Mouse (Mus musculus): ENCODE measurements around the gene Adam12. TPM values are rescaled to one million over a fixed set of nuclear protein-coding genes. Genes with fewer than 3 reads are reported as not detected.

The Adam12 gene
- polyA plus RNA-seq, 1 experiment from 2014 or later: 7.0 TPM

- no peak overlapping the region for H3K4me2 ChIP-seq (replicated peaks; ENCODE audit: low read depth, low read length)
- no peak overlapping the region for H3K9ac ChIP-seq (ENCODE audit: low read depth, low read length)
- H3K4me3 ChIP-seq (ENCODE audit: low read length): no peak overlapping the region
- no peaks in the 10 kb centered on the region for H3K27me3 ChIP-seq (ENCODE audit: control insufficient read depth, insufficient read depth, low read length)
- no peaks in the 10 kb centered on the region for H3K4me1 ChIP-seq (ENCODE audit: control insufficient read depth, insufficient read depth, low read length)
- WGBS: 78% methylated on average over 5 of the region's 5 CpGs
- H3K9me3 ChIP-seq (ENCODE audit: control insufficient read depth, low read length): no peaks in the 10 kb centered on the region
- no peak overlapping the region for H3K27ac ChIP-seq (ENCODE audit: low read depth, low read length)
- no peak for ATAC-seq (ENCODE audit: low FRiP score, low TSS enrichment)
- H3K36me3 ChIP-seq (ENCODE audit: control insufficient read depth, insufficient read depth, low read length): no peaks in the 10 kb centered on the region
These were observed 359.2 kb downstream of the Adam12 start for GRCm38 (mm10) chr7:133872701-133873100.

DNA sequence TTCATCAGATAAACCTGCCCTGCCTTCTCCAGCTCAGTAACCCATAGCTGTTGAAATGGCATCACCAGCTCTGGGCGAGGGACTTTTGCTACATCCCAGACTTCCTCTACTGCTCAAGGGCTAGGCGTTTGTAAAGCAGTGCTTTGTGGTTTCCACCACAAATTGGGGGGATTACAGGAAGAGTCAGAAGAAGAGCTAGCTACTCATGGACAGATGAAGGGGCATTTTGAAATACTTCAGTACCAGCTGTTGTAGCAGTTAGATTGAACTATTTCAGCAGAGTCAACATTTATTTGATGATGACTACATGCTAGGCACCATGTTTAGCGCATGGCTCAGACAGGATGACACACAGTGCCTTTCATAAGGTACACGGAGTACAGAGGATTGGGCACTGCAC lies 361.7 kb downstream of the Adam12 start:
- ATAC-seq (ENCODE audit: low FRiP score, low TSS enrichment): no peak
- no peak overlapping the region for H3K4me3 ChIP-seq (ENCODE audit: low read length)
- H3K9ac ChIP-seq (ENCODE audit: low read depth, low read length): no peak overlapping the region
- H3K36me3 ChIP-seq (ENCODE audit: control insufficient read depth, insufficient read depth, low read length): no peaks in the 10 kb centered on the region
- no peaks in the 10 kb centered on the region for H3K27me3 ChIP-seq (ENCODE audit: control insufficient read depth, insufficient read depth, low read length)
- H3K9me3 ChIP-seq (ENCODE audit: control insufficient read depth, low read length): no peaks in the 10 kb centered on the region
- no peaks in the 10 kb centered on the region for H3K4me1 ChIP-seq (ENCODE audit: control insufficient read depth, insufficient read depth, low read length)
- H3K4me2 ChIP-seq (replicated peaks; ENCODE audit: low read depth, low read length): no peak overlapping the region
- WGBS: 87% methylated on average over 4 of the region's 4 CpGs
- H3K27ac ChIP-seq (ENCODE audit: low read depth, low read length): no peak overlapping the region

GRCm38 (mm10) chr7:133863684-133864083 lies 368.3 kb downstream of the Adam12 start:
- H3K9me3 ChIP-seq (ENCODE audit: control insufficient read depth, low read length): no peaks in the 10 kb centered on the region
- no peak overlapping the region for H3K27ac ChIP-seq (ENCODE audit: low read depth, low read length)
- H3K4me3 ChIP-seq (ENCODE audit: low read length): no peak overlapping the region
- no peak overlapping the region for H3K9ac ChIP-seq (ENCODE audit: low read depth, low read length)
- no peak overlapping the region for H3K4me2 ChIP-seq (replicated peaks; ENCODE audit: low read depth, low read length)
- no peaks in the 10 kb centered on the region for H3K4me1 ChIP-seq (ENCODE audit: control insufficient read depth, insufficient read depth, low read length)
- WGBS: 93% methylated on average over 4 of the region's 4 CpGs
- H3K36me3 ChIP-seq (ENCODE audit: control insufficient read depth, insufficient read depth, low read length): no peaks in the 10 kb centered on the region
- no peak for ATAC-seq (ENCODE audit: low FRiP score, low TSS enrichment)
- H3K27me3 ChIP-seq (ENCODE audit: control insufficient read depth, insufficient read depth, low read length): no peaks in the 10 kb centered on the region

- Histone ChIP-seq H3K27ac (ENCODE audit: low read depth, low read length) (no peak overlapping the region), H3K9ac (ENCODE audit: low read depth, low read length) (no peak overlapping the region), H3K36me3 (ENCODE audit: control insufficient read depth, insufficient read depth, low read length) (no peaks in the 10 kb centered on the region), H3K9me3 (ENCODE audit: control insufficient read depth, low read length) (no peaks in the 10 kb centered on the region), H3K4me2 (replicated peaks; ENCODE audit: low read depth, low read length) (no peak overlapping the region), H3K4me3 (ENCODE audit: low read length) (no peak overlapping the region), H3K4me1 (ENCODE audit: control insufficient read depth, insufficient read depth, low read length) (no peaks in the 10 kb centered on the region), H3K27me3 (ENCODE audit: control insufficient read depth, insufficient read depth, low read length) (no peaks in the 10 kb centered on the region)
- no peak for ATAC-seq (ENCODE audit: low FRiP score, low TSS enrichment)
- WGBS: 69% methylated on average over 3 of the region's 3 CpGs
These were observed 368.8 kb downstream of the Adam12 start for GRCm38 (mm10) chr7:133863151-133863550.

- Histone ChIP-seq H3K4me2 (replicated peaks; ENCODE audit: low read depth, low read length) (no peak overlapping the region), H3K36me3 (ENCODE audit: control insufficient read depth, insufficient read depth, low read length) (no peaks in the 10 kb centered on the region), H3K27ac (ENCODE audit: low read depth, low read length) (no peak overlapping the region), H3K9me3 (ENCODE audit: control insufficient read depth, low read length) (no peaks in the 10 kb centered on the region), H3K9ac (ENCODE audit: low read depth, low read length) (no peak overlapping the region), H3K27me3 (ENCODE audit: control insufficient read depth, insufficient read depth, low read length) (no peaks in the 10 kb centered on the region), H3K4me1 (ENCODE audit: control insufficient read depth, insufficient read depth, low read length) (no peaks in the 10 kb centered on the region), H3K4me3 (ENCODE audit: low read length) (no peak overlapping the region)
- ATAC-seq (ENCODE audit: low FRiP score, low TSS enrichment): no peak
- WGBS: 90% methylated on average over 5 of the region's 5 CpGs
These were observed 369.2 kb downstream of the Adam12 start for GRCm38 (mm10) chr7:133862723-133863122.

- H3K4me2 ChIP-seq (replicated peaks; ENCODE audit: low read depth, low read length): no peak overlapping the region
- no peak overlapping the region for H3K9ac ChIP-seq (ENCODE audit: low read depth, low read length)
- 98% methylated on average over 6 of the region's 6 CpGs for WGBS
These were observed 369.7 kb downstream of the Adam12 start for GRCm38 (mm10) chr7:133862233-133862632.

GRCm38 (mm10) chr7:133859548-133859947 lies 372.4 kb downstream of the Adam12 start:
- Histone ChIP-seq H3K27me3 (ENCODE audit: control insufficient read depth, insufficient read depth, low read length) (no peaks in the 10 kb centered on the region), H3K9me3 (ENCODE audit: control insufficient read depth, low read length) (no peaks in the 10 kb centered on the region), H3K4me1 (ENCODE audit: control insufficient read depth, insufficient read depth, low read length) (no peaks in the 10 kb centered on the region), H3K9ac (ENCODE audit: low read depth, low read length) (no peak overlapping the region), H3K36me3 (ENCODE audit: control insufficient read depth, insufficient read depth, low read length) (no peaks in the 10 kb centered on the region), H3K4me2 (replicated peaks; ENCODE audit: low read depth, low read length) (no peak overlapping the region), H3K4me3 (ENCODE audit: low read length) (no peak overlapping the region), H3K27ac (ENCODE audit: low read depth, low read length) (no peak overlapping the region)
- no peak for ATAC-seq (ENCODE audit: low FRiP score, low TSS enrichment)
- WGBS: 82% methylated on average over 4 of the region's 4 CpGs

More at GRCm38 (mm10) chr7:133862233-133862632, 369.7 kb downstream of the Adam12 start:
- no peak for ATAC-seq (ENCODE audit: low FRiP score, low TSS enrichment)
- no peaks in the 10 kb centered on the region for H3K36me3 ChIP-seq (ENCODE audit: control insufficient read depth, insufficient read depth, low read length)
- no peaks in the 10 kb centered on the region for H3K4me1 ChIP-seq (ENCODE audit: control insufficient read depth, insufficient read depth, low read length)
- no peak overlapping the region for H3K27ac ChIP-seq (ENCODE audit: low read depth, low read length)
- no peaks in the 10 kb centered on the region for H3K9me3 ChIP-seq (ENCODE audit: control insufficient read depth, low read length)
- H3K27me3 ChIP-seq (ENCODE audit: control insufficient read depth, insufficient read depth, low read length): no peaks in the 10 kb centered on the region
- H3K4me3 ChIP-seq (ENCODE audit: low read length): no peak overlapping the region

- H3K4me3 ChIP-seq (ENCODE audit: low read length): no peak overlapping the region
- H3K27me3 ChIP-seq (ENCODE audit: control insufficient read depth, insufficient read depth, low read length): no peaks in the 10 kb centered on the region
- ATAC-seq (ENCODE audit: low FRiP score, low TSS enrichment): no peak
- no peaks in the 10 kb centered on the region for H3K9me3 ChIP-seq (ENCODE audit: control insufficient read depth, low read length)
- H3K4me2 ChIP-seq (replicated peaks; ENCODE audit: low read depth, low read length): no peak overlapping the region
- 90% methylated on average over 3 of the region's 3 CpGs for WGBS
- H3K27ac ChIP-seq (ENCODE audit: low read depth, low read length): no peak overlapping the region
- no peak overlapping the region for H3K9ac ChIP-seq (ENCODE audit: low read depth, low read length)
- no peaks in the 10 kb centered on the region for H3K36me3 ChIP-seq (ENCODE audit: control insufficient read depth, insufficient read depth, low read length)
- H3K4me1 ChIP-seq (ENCODE audit: control insufficient read depth, insufficient read depth, low read length): no peaks in the 10 kb centered on the region
These were observed 373.4 kb downstream of the Adam12 start for GRCm38 (mm10) chr7:133858506-133858905.

GRCm38 (mm10) chr7:133856278-133856677 lies 375.7 kb downstream of the Adam12 start:
- H3K9ac ChIP-seq (ENCODE audit: low read depth, low read length): no peak overlapping the region
- H3K27ac ChIP-seq (ENCODE audit: low read depth, low read length): no peak overlapping the region
- no peaks in the 10 kb centered on the region for H3K27me3 ChIP-seq (ENCODE audit: control insufficient read depth, insufficient read depth, low read length)
- no peaks in the 10 kb centered on the region for H3K36me3 ChIP-seq (ENCODE audit: control insufficient read depth, insufficient read depth, low read length)
- H3K4me3 ChIP-seq (ENCODE audit: low read length): no peak overlapping the region
- ATAC-seq (ENCODE audit: low FRiP score, low TSS enrichment): peak; percentile 43
- no peaks in the 10 kb centered on the region for H3K9me3 ChIP-seq (ENCODE audit: control insufficient read depth, low read length)
- WGBS: 34% methylated on average over 3 of the region's 3 CpGs
- no peaks in the 10 kb centered on the region for H3K4me1 ChIP-seq (ENCODE audit: control insufficient read depth, insufficient read depth, low read length)
- no peak overlapping the region for H3K4me2 ChIP-seq (replicated peaks; ENCODE audit: low read depth, low read length)

DNA sequence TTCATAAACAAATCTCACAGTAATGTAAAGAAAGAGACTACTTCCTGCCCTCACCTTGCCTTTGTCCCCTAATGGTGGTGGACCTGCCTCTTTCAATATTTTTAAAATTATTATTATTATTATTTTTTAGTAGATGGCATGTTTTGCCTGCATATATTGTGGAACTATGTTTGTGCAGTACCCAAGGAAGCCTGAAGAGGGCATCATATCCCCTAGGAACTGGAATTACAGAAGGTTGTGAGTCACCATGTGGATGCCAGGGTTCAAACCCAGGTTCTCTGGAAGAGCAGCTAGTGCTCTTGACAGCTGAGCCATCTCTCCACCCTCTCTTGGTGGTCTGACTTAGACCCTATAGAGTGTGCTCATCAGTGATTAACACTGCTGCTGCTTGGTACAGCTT lies 381.2 kb downstream of the Adam12 start:
- no peak overlapping the region for H3K27ac ChIP-seq (ENCODE audit: low read depth, low read length)
- ATAC-seq (ENCODE audit: low FRiP score, low TSS enrichment): no peak
- no peak overlapping the region for H3K9ac ChIP-seq (ENCODE audit: low read depth, low read length)
- no peaks in the 10 kb centered on the region for H3K36me3 ChIP-seq (ENCODE audit: control insufficient read depth, insufficient read depth, low read length)
- no peak overlapping the region for H3K4me2 ChIP-seq (replicated peaks; ENCODE audit: low read depth, low read length)
- no peaks in the 10 kb centered on the region for H3K9me3 ChIP-seq (ENCODE audit: control insufficient read depth, low read length)
- H3K4me1 ChIP-seq (ENCODE audit: control insufficient read depth, insufficient read depth, low read length): no peaks in the 10 kb centered on the region
- H3K4me3 ChIP-seq (ENCODE audit: low read length): no peak overlapping the region
- H3K27me3 ChIP-seq (ENCODE audit: control insufficient read depth, insufficient read depth, low read length): no peaks in the 10 kb centered on the region
